Mouse (Mus musculus) NIH3T3 (cell line): Measurements from ENCODE around the gene Myt1l.
A peak's percentile ranks its signal among the peaks of the same experiment; 100 is the strongest.

Source experiments
- DNase-seq: peaks from one replicate; pipeline ENCODE4 v3.0.0-alpha.2; 2012; ENCODE audit warnings: low read depth

Gene Myt1l

GRCm38 (mm10) chr12:29528031-29528771, at the start of gene Myt1l:
TSS of gene Myt1l (plus strand) at chr12:29528384.
- no peak for DNase-seq

GRCm38 (mm10) chr12:29486424-29487035, 41.7 kb upstream of the Myt1l start:
- DNase-seq, result no peak

GRCm38 (mm10) chr12:29526236-29526644, 1.9 kb upstream of the Myt1l start:
- DNase-seq, result no peak

- DNase-seq, result no peak
Measured at GRCm38 (mm10) chr12:29527048-29527761, 979 bp upstream of the Myt1l start.

GRCm38 (mm10) chr12:29530241-29530725, 2.1 kb downstream of the Myt1l start:
- DNase-seq, result peak; percentile 45

- no peak for DNase-seq
Measured at GRCm38 (mm10) chr12:29530823-29531222, 2.6 kb downstream of the Myt1l start.

GRCm38 (mm10) chr12:29533071-29533876, 5.1 kb downstream of the Myt1l start:
- no peak for DNase-seq

GRCm38 (mm10) chr12:29534326-29534725, 6.1 kb downstream of the Myt1l start:
- DNase-seq, result no peak

GRCm38 (mm10) chr12:29534761-29535300, 6.6 kb downstream of the Myt1l start:
- DNase-seq, result no peak

GRCm38 (mm10) chr12:29537916-29538315, 9.7 kb downstream of the Myt1l start:
- DNase-seq, result no peak

GRCm38 (mm10) chr12:29538456-29538855, 10.3 kb downstream of the Myt1l start:
- DNase-seq, result no peak

GRCm38 (mm10) chr12:29539106-29539505, 10.9 kb downstream of the Myt1l start:
- DNase-seq, result no peak

- DNase-seq, result no peak
Measured at GRCm38 (mm10) chr12:29540741-29541140, 12.6 kb downstream of the Myt1l start.

GRCm38 (mm10) chr12:29546073-29546472, 17.9 kb downstream of the Myt1l start:
- no peak for DNase-seq

GRCm38 (mm10) chr12:29547112-29547511, 18.9 kb downstream of the Myt1l start:
- DNase-seq, result no peak

GRCm38 (mm10) chr12:29547755-29548154, 19.6 kb downstream of the Myt1l start:
- DNase-seq, result no peak

GRCm38 (mm10) chr12:29553138-29553537, 25.0 kb downstream of the Myt1l start:
- no peak for DNase-seq

- DNase-seq, result no peak
Measured at GRCm38 (mm10) chr12:29555718-29556117, 27.5 kb downstream of the Myt1l start.

GRCm38 (mm10) chr12:29556408-29556807, 28.2 kb downstream of the Myt1l start:
- DNase-seq, result no peak

GRCm38 (mm10) chr12:29556901-29557300, 28.7 kb downstream of the Myt1l start:
- no peak for DNase-seq

- no peak for DNase-seq
Measured at GRCm38 (mm10) chr12:29559769-29560168, 31.6 kb downstream of the Myt1l start.

GRCm38 (mm10) chr12:29561222-29561621, 33.0 kb downstream of the Myt1l start:
- DNase-seq, result no peak
